Mouse (Mus musculus) right cerebral cortex, postnatal 25 days (tissue): ENCODE data around the gene Chrnb4.

Source experiments
- DNase-seq: peaks from one replicate; pipeline ENCODE4 v3.0.0; 2022

Chrnb4 gene

DNA sequence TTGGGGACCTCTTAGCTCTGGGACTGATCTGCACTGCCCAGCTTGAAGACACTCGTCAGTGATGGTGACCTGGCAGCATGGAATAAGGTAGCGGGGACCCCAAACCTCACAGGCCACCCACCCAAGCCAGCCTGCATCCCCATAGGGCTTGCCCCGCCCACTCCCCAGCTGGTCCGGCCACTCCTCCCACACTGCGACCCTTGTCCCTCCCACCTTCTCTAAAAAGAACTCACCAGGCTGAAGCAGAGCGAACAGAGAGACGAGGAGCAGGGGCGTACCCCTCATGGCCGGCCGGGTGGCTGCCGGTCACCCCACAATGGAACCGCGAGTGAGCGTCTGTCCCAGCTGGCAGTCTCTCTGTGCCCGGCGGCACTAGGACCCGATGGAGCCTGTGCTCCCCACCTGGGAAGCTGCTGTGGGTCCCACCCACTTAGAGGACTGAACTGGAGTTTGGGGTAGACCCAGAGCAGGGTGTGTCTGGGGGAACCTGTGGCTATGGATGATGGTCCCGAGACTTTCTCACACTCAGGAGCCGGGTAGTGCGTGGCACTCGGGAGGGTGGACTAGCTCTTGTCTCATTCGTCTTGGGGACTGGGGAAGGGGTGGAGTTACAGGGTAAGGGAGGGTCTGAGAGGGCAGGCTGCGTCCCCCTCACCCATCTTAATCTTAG, at the start of gene Chrnb4:
Gene Chrnb4, minus strand, starts transcription at position 569 of the 670 bp plus-strand sequence.
- no peak for DNase-seq

DNA sequence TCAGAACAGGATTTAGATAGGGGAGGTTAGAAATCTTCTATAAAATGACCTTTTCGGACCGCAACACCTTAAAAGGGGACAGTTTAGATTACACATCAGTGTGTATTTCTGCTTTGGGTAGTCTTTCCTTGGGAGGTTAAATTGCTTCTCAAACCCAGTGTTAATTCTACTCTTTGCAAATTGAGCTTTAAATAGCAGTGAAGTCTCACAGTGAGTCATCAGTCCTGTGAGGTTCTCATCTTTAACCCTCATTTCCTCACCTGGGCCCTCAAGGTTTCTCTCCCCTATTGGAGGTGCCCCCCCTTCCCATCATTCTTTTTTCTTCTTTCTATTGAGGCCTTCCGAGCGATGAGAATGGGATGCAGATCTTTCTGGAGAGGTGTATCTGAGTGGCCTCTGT, 48.3 kb upstream of the Chrnb4 start:
- DNase-seq, result no peak

DNA sequence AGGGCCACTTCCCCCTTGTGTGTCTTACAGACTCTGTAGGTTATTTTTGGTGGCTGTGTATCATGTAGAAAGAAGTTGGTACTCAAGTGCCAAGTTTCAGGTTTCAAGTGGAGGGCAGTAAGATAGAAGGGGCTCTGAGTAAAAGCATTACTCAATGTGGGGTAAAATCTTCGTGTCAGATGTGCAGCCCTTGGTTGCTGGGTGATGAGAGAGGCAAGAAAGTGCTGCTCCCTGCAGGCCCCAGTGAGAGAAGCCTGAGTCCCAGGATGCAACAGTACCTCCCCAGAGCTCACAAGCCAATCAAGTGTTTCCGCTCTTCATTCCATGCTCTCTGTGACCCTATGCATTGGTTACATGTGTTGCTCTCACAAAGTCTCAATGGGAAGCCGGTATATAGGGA, 47.5 kb upstream of the Chrnb4 start:
- no peak for DNase-seq

DNA sequence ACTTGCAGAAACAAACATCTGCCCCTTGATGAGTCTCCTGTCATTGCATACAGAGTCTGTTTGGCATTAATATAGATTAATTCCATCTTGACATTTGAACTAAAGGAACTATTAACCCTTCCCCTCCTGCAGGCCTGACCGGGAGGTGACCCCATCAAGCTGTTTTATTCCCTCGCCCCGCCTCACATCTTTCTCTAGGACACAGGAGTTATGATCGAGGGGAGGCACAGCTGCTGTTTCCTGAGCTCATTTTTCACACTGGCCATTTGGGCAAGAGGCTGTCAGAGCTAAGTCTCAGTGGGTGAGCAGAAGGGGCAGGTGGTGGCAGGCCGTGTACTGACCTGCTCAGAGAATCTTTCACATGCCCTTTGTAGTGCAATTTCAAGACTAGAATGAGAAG, 41.6 kb upstream of the Chrnb4 start:
- no peak for DNase-seq

DNA sequence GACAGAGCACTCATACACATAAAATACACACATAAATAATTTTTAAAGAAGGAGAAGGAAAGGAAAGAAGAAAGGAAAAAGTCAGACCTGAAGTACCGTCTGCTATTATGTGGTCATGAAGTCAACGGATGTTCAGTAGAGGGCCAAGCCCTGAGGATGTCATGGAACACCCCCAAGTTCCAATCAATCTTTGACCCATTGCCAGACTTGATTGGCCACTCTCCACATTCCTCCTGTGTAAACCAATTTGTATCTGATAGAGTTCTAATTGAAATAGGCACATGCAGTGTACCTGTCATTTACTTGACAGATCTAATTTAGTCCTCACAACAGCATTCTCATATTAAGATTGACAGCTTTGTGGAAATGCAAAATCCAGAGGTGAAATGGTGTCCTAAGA, 40.6 kb upstream of the Chrnb4 start:
- DNase-seq, result no peak

DNA sequence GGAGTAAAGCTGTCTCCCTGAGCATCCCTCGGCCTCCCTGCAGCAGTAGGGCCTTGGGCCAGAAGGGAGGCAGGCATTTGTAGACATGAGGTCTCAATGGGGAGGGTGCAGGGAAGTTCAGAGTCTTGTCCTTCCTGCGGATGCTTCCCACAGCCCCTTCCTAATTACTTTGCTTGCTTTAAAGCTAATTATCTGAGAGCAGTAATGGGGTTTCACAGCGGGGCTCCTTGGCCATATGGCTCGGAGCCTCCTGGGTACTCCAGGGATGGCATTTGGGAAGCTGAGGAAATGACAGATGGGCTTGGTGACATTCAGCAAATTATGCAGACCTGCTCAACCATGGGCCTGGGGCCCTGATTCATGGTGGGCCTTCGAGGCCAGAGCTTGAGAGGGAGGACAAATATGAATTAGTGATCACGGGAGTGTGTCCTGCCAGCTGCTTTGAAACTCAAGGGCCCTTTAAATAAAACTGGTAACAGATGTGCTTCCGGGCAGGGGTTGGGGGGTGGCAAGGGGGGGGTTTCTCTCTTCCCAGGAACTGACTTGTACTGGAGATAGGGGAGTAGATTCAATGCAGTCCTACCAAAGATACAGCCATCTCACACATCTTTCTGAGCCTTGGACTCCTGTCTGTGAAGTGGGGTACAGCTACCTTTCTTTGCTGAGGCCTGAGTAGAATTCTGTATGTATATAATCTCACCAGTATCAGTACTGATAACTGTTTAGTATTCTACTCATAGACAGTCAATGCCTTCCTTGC, 34.8 kb upstream of the Chrnb4 start:
- no peak for DNase-seq

DNA sequence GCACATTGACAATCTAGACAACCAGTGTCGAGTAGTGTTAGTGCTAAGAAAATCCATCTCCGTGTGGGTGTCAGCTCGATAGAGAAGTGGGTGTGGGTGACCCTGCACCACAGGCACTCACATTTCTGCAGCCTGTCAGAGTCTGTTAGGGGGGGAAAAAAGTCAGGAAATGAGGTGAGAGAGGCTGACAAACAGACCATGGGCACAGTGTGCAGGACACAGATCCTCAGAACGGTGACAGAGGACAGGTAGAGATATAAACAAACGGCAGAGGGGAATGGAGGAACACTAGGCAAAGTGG, 19.3 kb upstream of the Chrnb4 start:
- no peak for DNase-seq

DNA sequence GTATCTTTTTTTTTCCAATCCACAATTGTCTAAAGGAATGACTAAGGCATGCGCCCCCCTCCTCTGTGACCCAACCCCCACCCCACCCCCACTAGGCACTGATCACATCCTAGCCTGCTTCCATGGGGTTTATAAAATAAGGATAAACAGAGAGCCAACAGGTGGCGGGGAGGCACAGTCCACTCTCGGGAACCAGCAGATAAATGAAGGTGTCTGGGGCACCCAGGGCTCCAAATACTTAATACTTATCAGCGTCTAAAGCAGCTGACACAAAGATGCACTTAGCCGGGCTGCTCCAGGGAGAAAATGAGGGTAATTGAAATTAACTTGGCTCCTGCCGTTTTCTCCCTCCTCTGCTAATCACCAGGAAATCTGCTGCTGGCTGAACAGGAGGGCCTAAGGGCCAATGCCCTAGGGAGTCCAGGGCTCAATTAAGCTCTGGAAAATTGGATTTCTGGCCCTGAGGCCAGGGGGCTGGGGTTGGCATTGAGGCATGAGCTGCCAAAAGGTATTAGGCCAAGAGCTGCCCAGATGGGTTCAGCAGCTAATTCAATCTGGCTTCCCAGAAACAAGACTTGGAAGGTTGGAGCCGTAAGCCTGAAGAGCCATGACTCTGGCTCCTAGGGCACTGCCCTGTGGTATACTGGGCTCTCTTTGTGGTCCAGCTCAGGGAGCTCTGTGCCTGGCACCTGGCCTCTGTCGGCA, 18.8 kb upstream of the Chrnb4 start:
- DNase-seq, result no peak

DNA sequence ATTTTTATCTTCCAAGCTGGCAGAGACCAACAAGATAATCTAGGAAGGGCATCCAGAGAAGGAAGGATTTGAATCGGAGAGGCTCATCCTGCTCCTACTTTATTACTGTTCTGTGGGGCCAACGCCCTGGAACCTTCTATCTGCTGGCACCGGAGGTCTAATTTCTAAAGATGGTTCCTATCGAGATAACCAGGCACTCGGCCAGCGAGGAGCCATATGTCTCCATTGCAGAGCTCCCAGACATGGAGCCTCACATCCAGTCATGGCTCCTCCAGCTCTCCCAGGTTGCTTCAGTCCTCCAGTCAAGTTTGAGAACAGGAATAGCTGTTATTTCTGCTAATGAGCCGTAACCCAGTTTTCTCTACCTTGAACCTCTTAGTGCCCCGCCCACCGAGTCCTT, 16.7 kb upstream of the Chrnb4 start:
- no peak for DNase-seq

DNA sequence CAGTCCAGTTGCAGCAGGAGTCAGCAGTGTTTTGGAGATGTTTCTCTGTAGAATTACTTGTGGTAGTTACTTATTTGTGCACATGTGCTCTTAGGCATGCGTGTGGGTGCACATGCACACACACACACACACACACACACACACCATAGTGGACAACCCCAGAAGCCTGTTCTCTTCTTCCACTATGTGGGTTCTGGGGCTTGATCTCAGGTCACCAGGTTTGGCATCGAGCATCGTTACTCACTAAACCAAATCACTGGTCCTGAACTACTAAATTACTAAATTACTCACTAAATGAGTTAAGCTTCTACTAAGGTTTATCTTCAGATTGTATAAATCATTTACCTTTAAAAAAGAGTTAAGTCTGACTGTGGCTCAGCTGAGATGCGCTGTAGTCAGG, 9.5 kb upstream of the Chrnb4 start:
- no peak for DNase-seq

DNA sequence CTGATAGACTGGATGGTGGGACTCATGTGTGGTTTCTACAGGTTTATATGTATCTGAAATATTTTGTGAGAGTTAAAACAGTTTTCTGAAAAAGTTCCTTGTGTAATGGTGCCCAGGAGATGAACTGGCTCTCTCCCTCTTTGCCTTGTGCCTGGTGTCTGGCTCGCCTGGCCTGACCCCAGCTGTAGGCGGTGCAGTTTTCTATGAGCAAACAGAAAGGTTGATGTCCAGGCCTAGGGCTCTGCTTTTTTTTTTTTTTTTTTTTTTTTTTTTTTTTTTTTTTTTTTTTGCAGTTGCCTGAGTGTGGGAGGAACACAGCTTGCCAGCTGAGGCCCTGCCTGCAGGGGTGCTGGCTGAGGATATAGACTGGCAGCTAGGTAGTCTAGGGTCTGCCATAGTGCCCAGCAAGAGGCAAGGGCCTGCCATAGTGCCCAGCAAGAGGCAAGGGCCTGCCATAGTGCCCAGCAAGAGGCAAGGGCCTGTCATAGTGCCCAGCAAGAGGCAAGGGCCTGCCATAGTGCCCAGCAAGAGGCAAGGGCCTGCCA, 6.9 kb upstream of the Chrnb4 start:
- no peak for DNase-seq

DNA sequence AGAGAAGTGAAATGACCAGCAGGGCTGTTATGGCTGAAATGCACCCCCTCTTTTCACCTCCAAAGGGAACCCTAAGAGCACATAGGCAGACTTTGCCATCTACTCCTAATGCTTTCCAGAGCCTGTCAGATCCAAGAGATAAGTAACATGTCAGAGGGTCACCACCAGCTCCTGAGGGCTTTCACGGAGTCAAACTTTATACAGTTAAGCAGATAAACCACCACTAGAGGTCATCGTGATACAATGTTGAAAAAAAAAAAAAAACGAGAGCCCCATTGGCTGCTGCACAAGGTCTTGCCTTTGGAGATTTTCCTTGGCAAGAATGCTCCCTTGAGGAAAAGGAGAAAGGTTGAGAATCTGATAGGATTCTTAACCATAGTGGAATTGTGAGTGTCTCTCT, 1.8 kb downstream of the Chrnb4 start:
- no peak for DNase-seq

DNA sequence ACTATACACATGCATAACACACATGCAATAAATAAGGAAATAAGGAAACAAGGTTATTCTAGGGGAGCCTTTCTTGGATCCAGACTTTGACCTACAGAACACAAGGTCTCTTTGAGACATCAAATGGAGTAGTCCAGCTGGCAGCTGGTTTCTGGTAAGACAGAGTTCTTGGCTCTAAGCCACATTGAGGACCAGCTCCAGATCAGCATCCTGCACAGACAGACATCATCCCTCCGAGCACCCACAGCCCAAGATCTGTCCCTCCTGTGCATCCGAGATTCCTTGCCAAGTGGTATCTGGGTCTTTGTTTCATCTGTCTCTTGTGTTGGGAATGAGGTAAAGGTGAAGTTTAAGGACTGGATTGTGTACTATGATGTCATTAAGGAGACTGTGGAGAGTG, 3.6 kb downstream of the Chrnb4 start:
- no peak for DNase-seq

DNA sequence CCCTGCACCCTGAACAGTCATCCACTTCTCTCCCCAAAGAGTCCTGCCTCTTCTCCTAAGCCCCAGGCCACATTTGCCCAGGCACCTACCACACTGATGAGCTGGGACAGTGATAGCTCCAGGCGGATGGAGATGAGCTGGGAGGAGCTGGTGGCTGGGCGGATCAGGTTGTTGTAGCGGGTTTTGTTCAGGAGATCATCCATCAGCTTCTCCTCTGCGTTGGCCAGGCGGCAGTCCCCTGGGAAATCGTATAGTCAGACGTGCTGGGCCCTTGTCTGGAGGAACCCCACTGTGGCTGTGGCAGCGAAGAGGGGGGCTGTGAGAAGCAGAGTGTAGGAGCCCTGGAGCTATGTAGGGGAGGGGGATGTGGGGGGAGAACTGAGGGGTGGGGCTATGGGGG, 4.9 kb downstream of the Chrnb4 start:
- no peak for DNase-seq

DNA sequence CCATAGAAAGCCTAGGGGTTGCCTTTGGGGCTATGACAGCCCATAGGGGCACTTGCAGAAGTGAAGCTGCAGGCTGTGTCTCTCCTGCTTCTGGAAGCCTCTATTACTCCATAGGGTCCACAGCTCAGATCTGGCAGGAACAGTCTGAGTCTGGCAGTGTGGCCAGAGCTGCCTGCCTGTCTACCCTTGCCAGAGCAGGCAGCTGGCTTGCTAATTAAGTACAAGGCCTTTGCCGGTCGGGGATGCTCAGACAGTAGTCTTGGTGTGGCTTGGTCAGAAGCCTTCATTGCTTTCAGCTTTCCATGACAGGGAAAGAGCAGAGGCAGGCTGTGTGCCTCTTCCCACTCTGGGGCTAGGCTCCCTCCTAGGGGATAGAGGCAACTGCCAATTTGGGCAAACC, 7.2 kb downstream of the Chrnb4 start:
- DNase-seq, result no peak

DNA sequence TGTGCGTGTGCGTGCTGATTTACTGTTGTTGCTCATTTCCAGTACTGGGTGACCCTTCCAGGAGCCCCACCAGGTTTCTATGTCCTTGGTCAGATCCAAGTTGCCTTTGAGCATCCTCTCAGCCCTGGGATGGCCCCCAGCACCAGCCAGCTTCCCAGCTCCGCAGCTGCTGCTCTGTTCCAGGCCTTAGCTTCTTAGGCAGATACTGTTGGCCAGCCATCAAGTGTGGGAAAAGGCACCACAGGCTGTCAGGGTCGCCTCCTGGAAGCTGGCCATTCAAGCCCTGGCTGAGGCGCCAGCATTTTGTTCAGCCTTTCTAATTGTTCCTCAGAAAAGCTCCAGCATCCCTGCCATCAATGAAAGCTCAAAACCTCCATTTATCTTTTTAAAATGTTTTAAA, 8.6 kb downstream of the Chrnb4 start:
- no peak for DNase-seq

DNA sequence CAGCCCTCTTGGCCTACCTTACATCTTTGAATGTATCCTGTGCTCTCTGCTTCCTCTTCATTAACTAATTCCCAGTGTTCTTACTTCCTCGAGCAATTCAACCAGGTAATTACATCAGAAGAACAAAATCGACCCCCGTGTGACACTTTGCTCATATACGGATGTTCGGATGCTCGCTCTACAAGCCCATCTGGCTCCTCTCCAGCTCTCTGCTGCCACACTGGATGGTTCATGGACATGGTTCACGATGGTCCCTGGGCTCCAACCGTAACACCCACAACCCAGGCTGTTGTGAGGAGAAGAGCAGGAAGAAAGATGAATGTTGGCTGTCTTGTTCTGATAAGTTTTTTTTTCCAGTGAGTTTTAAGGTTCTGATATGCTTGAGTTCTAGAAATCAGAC, 9.6 kb downstream of the Chrnb4 start:
- DNase-seq, result no peak

DNA sequence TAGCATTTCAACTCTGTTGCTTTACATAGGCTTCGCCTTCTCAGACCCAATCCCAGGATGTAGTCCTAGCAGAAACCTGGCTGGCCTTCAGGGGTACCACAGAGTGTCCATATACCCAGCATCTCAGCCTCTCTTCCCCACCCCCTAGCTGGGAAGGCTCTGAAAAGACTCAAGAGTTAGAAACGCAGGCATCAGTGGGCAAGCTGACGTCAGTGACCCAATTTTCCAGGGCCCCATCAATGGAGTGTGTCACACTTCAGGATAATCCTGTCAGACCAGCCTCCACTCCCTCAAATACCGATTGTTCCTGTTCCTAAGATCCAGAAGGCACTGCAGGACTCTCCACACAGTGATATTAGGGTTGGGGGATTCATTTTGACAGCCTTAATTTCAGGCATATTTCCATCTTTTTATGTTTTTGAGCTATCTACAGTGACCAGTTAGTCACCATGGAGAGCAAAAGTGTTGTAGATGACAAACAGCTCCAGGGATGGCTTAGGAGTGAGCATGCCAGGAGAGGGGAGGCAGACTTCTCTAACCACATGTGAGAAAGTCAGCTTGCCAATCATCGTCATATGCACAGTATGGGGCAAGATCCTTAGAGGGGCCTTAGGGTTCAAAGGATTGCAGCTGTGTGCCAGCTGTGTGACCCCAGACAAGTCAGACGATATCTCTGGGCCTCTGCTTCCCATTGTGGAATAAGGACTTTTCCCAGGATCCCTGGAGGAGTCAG, 17.0 kb downstream of the Chrnb4 start:
- DNase-seq, result no peak

DNA sequence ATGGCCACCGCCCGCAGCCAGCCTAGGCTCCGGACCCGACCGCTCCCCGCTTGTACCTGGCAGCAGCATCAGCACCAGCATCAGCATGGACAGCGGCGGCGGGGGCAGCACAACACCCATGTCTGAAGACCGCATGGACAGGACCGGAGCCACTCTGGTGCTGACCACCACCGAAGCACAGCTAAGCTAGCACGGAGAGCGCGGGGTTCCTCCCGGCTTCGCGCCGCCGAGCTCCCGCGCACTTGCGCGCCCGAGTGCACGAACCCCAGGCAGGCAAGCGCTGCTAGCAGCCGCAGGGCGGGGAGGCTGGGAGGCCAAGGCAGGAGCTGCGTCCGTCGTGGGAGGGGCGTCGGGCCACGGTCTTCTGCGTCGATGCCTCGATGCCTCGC, 22.3 kb downstream of the Chrnb4 start, which contains the start of gene Chrna3:
Gene Chrna3, minus strand, starts transcription at position 288 of the 389 bp plus-strand sequence.
- no peak for DNase-seq

DNA sequence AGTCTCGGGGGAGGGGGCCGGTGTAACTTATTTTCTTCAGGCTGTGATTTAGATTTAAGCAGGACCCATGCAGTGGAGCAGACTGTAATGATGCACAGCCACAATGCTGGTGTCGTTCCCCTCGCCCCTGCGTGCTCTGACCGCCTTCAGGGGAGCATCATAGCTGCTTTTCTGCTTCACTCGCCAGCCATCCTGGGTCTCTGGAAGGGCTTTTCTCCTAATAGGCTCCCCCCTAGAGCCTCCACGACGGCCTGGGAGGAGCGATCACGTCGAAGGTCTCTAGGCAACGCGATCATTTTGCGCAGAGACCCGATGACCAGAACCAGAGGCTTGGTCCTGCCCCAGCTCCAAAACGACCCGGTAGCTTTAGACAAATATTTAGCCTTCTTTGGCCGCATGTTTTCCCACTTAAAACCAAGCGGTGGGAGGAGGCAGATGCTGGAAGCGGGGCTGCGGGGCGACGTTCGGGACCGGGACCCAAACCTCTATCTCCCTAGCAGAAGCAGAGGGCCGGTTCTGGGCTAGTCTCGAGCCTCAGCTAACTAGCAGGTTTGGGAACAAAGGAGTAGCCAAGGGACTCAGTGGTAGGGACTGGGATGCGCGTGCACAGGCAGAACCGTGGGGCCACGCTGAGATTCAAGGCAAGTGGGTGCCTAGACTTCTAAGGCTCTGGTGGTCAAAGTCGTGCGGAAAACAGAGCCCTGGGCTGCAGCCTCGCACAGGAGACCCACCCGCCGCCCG, 22.9 kb downstream of the Chrnb4 start:
- no peak for DNase-seq

DNA sequence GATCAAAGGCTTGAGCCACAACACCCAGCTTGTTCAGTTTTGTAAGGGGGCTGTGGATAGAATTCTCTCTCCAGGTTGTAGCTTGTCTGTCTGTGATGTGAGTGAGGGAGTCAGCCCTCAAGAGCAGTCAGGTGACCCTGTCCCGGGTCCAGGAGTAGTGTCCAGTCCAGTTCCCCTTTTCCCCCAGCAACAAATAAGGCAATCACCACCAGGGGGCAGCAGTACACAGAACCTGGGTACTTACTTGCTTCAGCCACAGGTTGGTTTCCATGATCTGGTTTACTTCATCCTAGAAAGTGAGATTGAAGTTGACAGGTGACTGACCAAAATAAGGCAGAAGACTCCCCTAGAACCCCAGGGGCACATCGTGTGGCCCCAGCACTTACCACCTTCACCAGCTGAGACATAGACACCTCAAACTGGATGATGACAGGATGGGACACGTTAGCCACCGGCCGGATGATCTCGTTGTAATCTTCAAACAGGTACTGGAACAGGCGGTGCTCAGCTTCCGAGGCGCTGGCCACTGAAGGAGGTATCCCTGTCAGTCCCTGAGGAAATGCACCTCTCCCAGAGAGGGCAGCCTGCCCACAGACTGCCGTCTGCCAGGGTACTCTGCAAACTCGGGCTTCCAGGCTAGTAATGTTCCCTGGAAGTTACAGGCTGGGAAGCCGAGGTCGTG, 24.5 kb downstream of the Chrnb4 start:
- peak; percentile 62 for DNase-seq

DNA sequence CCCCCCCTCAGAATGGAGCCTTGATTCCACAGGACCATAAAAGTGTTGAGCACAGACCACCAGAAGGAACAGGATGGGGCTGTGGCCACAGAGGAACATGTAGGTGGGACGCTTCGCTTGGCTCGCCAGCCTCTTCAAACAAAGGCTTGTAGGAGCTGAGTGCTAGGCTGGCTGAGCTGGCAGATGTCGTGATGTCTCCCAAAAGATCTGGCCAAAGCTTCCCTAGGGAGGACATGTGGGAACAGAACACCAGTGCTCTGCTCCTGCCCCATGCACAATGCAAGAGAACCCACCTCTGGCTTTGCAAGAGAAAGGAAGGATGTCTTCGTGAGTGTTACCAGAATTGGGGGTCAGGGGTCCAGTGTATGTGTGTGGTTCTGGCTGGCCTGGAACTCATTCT, 25.3 kb downstream of the Chrnb4 start:
- DNase-seq, result no peak
